Mouse (Mus musculus): ENCODE measurements around the gene Snrpc. TPM values are rescaled to one million over a fixed set of nuclear protein-coding genes. Genes with fewer than 3 reads are reported as not detected.

Gene Snrpc
- total and polyA plus RNA-seq, 3 experiments = 121 to 575 (median 127) TPM

DNA sequence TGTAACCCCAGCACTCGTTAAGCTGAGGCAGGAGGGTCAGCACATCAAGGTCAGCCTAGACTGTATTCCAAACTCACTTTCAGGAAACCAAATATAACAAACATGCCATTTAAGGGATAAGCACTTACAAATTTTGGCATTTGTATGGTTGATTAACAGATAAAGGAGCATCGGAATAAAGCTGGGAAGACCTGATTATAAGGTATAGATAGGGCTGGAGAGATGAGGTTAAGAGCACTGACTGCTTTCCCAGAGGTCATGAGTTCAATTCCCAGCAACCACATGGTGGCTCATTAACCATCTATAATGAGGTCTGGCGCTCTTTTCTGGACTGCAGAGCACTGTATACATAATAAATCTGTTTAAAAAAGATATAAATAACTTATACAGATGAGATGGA lies 35.6 kb downstream of the Snrpc start:
- no peak overlapping the region for H3K4me3 ChIP-seq (ENCODE audit: low read depth, low read length)
- ATAC-seq (ENCODE audit: extremely low read depth, insufficient number of reproducible peaks, low FRiP score, poor library complexity, severe bottlenecking) (no peak), DNase-seq (ENCODE audit: low spot score) (no peak)
- peaks cover 54% of the 10 kb centered on the region for H3K4me1 ChIP-seq (ENCODE audit: insufficient read depth, low read depth, low read length)
- TF ChIP-seq POLR2AphosphoS5 (IDR thresholded peaks at IDR 0.05; ENCODE audit: insufficient replicate concordance, low read depth, low read length) (no peak), GATA1 (IDR thresholded peaks at IDR 0.05; ENCODE audit: borderline replicate concordance, low read length) (no peak), TAL1 (conservative IDR thresholded peaks at IDR 0.05; ENCODE audit: low read depth, low read length) (no peak), GATA2 (IDR thresholded peaks at IDR 0.05; ENCODE audit: borderline replicate concordance, low read depth, low read length) (no peak), CTCF (IDR thresholded peaks at IDR 0.05; ENCODE audit: low read depth, low read length) (no peak)
- no peaks in the 10 kb centered on the region for H3K27me3 ChIP-seq (ENCODE audit: insufficient read depth, low read length)
- no peaks in the 10 kb centered on the region for H3K9me3 ChIP-seq (replicated peaks)
- peaks cover 55% of the 10 kb centered on the region for H3K36me3 ChIP-seq (replicated peaks)

- DNase-seq (ENCODE audit: low spot score) = peak; percentile 75
- TF ChIP-seq TAL1 (conservative IDR thresholded peaks at IDR 0.05; ENCODE audit: low read depth, low read length) = peak; percentile 62
- TF ChIP-seq GATA1 (IDR thresholded peaks at IDR 0.05; ENCODE audit: borderline replicate concordance, low read length) = no peak
- Histone ChIP-seq H3K9me3 (replicated peaks) (no peaks in the 10 kb centered on the region), H3K4me1 (ENCODE audit: insufficient read depth, low read depth, low read length) (peaks cover 44% of the 10 kb centered on the region), H3K36me3 (replicated peaks) (peaks cover 61% of the 10 kb centered on the region), H3K27me3 (ENCODE audit: insufficient read depth, low read length) (no peaks in the 10 kb centered on the region), H3K4me3 (ENCODE audit: low read depth, low read length) (peak overlapping the region; percentile 61; the same call in 1 of the 2 replicates)
- peak; percentile 79 for ATAC-seq (ENCODE audit: extremely low read depth, insufficient number of reproducible peaks, low FRiP score, poor library complexity, severe bottlenecking)
Observed at GRCm38 (mm10) chr17:27874510-27874909, 36.6 kb downstream of the Snrpc start.

DNA sequence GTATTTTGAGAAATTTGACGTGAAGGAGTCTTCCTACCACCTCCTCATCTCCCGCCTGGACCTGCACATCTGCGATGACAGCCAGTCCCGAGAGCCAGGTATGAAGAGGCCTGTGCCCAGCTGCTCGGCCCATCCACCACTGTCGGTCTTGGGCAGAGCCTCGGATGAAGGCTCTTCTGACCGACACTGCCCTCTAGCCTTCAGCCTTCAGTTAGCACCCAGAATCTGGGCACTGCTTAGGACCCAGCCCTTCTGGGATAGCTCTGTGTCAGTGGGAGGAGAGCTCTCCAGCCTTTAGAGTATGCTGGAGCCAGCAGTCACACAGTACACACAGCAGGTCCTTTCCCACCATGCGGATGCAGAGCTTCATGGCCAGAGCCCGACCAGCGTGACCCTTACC lies 43.6 kb downstream of the Snrpc start:
- no peak for ATAC-seq (ENCODE audit: extremely low read depth, insufficient number of reproducible peaks, low FRiP score, poor library complexity, severe bottlenecking)
- Histone ChIP-seq H3K4me1 (ENCODE audit: insufficient read depth, low read depth, low read length) (0 out of 2 replicates have a peak, but pooled peaks cover 2% of the 10 kb centered on the region), H3K36me3 (replicated peaks) (peaks cover 95% of the 10 kb centered on the region)

DNA sequence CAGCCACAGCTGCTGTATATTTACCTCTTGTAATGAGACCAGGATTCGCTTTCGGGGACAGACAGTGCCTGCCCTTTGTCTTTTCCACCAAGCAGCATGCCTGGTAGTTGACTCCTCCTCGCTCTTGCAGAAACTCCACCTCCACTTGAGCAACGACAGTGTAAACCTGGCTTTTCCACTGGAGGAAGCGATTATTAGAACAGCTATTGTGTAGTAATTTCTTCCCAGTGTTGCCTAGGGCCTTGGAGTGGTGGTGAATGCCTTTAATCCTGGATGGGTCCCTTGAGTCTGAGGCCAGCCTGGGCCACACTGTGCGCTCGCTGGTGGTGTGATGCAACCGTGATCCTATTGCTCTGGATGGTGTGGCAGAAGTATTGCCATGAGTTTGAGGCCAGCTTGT lies 45.2 kb downstream of the Snrpc start:
- no peak for TF ChIP-seq POLR2AphosphoS5 (IDR thresholded peaks at IDR 0.05; ENCODE audit: insufficient replicate concordance, low read depth, low read length)
- ATAC-seq (ENCODE audit: extremely low read depth, insufficient number of reproducible peaks, low FRiP score, poor library complexity, severe bottlenecking) = no peak
- no peak overlapping the region for H3K4me3 ChIP-seq (ENCODE audit: low read depth, low read length)
- H3K9me3 ChIP-seq (replicated peaks) = no peaks in the 10 kb centered on the region
- H3K4me1 ChIP-seq (ENCODE audit: insufficient read depth, low read depth, low read length) = no peaks in the 10 kb centered on the region
- peaks cover 95% of the 10 kb centered on the region for H3K36me3 ChIP-seq (replicated peaks)
- H3K27me3 ChIP-seq (ENCODE audit: insufficient read depth, low read length) = no peaks in the 10 kb centered on the region
- DNase-seq (ENCODE audit: low spot score) = no peak

More for the DNA sequence above, 43.6 kb downstream of the Snrpc start:
- no peaks in the 10 kb centered on the region for H3K9me3 ChIP-seq (replicated peaks)
- no peaks in the 10 kb centered on the region for H3K27me3 ChIP-seq (ENCODE audit: insufficient read depth, low read length)
- TF ChIP-seq POLR2AphosphoS5 (IDR thresholded peaks at IDR 0.05; ENCODE audit: insufficient replicate concordance, low read depth, low read length) (no peak), GATA2 (IDR thresholded peaks at IDR 0.05; ENCODE audit: borderline replicate concordance, low read depth, low read length) (no peak)
- no peak for DNase-seq (ENCODE audit: low spot score)
- no peak overlapping the region for H3K4me3 ChIP-seq (ENCODE audit: low read depth, low read length)

DNA sequence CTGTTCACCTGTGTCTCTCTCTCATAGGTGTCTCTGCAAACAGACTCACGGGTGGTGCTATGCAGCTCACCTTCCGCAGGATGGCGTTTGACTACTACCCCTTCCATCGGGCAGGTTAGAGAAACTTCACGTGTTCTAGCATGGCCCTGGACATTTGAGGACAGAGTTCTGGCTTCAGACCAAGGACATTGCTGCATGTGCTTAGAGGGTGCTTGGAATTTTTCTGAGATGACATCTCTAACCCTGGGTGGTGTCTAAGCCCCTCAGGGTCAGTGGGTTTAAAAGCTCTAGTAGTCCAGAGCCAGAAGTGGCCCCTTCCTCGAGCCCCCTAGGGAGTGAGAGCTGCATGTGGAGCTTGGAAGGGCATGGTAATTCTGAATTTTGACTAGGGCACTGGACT lies 46.0 kb downstream of the Snrpc start:
- no peaks in the 10 kb centered on the region for H3K4me1 ChIP-seq (ENCODE audit: insufficient read depth, low read depth, low read length)
- ATAC-seq (ENCODE audit: extremely low read depth, insufficient number of reproducible peaks, low FRiP score, poor library complexity, severe bottlenecking) = no peak
- no peak for TF ChIP-seq GATA1 (IDR thresholded peaks at IDR 0.05; ENCODE audit: borderline replicate concordance, low read length)
- no peak for TF ChIP-seq TAL1 (conservative IDR thresholded peaks at IDR 0.05; ENCODE audit: low read depth, low read length)
- TF ChIP-seq CTCF (IDR thresholded peaks at IDR 0.05; ENCODE audit: low read depth, low read length) = no peak
- no peak for TF ChIP-seq POLR2AphosphoS5 (IDR thresholded peaks at IDR 0.05; ENCODE audit: insufficient replicate concordance, low read depth, low read length)
- TF ChIP-seq GATA2 (IDR thresholded peaks at IDR 0.05; ENCODE audit: borderline replicate concordance, low read depth, low read length) = no peak

DNA sequence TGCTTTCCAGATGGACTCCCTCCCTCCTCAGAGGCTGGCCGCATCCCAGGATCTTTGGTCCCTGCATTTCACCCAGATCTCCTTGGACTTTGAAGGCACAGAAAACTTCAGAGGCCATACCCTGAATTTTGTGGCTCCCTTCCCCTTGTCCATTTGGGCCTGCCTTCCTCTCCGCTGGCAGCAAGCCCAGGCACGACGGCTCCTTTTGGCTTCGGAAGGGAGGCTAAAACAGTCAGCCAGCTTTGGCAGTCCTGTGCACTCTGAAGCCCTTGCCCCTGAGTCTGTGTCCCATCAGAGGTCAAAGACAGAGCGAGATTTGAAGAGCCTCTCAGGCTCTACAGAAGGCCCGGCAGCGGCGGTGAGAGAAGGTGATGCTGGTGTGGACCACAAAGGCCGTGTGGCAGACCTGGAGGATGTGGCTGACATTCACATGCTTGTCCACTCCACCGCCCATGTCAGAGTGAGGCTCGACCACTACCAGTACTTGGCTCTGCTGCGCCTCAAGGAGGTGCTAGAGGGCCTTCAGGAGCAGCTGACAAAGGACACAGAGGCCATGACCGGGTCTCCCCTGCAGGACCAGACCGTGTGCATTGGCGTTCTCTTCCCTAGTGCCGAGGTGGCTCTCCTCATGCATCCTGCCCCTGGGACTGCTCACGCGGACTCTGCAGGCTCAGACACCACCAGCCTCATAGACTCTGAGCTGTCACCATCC lies 48.7 kb downstream of the Snrpc start:
- DNase-seq (ENCODE audit: low spot score) = no peak
- Histone ChIP-seq H3K36me3 (replicated peaks) (peaks cover 95% of the 10 kb centered on the region), H3K9me3 (replicated peaks) (no peaks in the 10 kb centered on the region), H3K4me1 (ENCODE audit: insufficient read depth, low read depth, low read length) (no peaks in the 10 kb centered on the region), H3K4me3 (ENCODE audit: low read depth, low read length) (no peak overlapping the region), H3K27me3 (ENCODE audit: insufficient read depth, low read length) (no peaks in the 10 kb centered on the region)
- no peak for ATAC-seq (ENCODE audit: extremely low read depth, insufficient number of reproducible peaks, low FRiP score, poor library complexity, severe bottlenecking)
- TF ChIP-seq CTCF (IDR thresholded peaks at IDR 0.05; ENCODE audit: low read depth, low read length) (no peak), GATA1 (IDR thresholded peaks at IDR 0.05; ENCODE audit: borderline replicate concordance, low read length) (no peak), POLR2AphosphoS5 (IDR thresholded peaks at IDR 0.05; ENCODE audit: insufficient replicate concordance, low read depth, low read length) (no peak), GATA2 (IDR thresholded peaks at IDR 0.05; ENCODE audit: borderline replicate concordance, low read depth, low read length) (no peak), TAL1 (conservative IDR thresholded peaks at IDR 0.05; ENCODE audit: low read depth, low read length) (no peak)

More for the DNA sequence above, 46.0 kb downstream of the Snrpc start:
- no peak overlapping the region for H3K4me3 ChIP-seq (ENCODE audit: low read depth, low read length)
- H3K27me3 ChIP-seq (ENCODE audit: insufficient read depth, low read length) = no peaks in the 10 kb centered on the region
- peaks cover 96% of the 10 kb centered on the region for H3K36me3 ChIP-seq (replicated peaks)
- DNase-seq (ENCODE audit: low spot score) = no peak
- no peaks in the 10 kb centered on the region for H3K9me3 ChIP-seq (replicated peaks)

Other genes starting within 250 kb of the Snrpc start
- 79.8 and 82.6 TPM in 2 replicates for gene Nudt3, start 214.7 kb upstream of the Snrpc start, total RNA-seq (2014; fragmentation: Nextera tagmentation)
- 235 and 245 TPM in 2 replicates for gene Nudt3, start 214.7 kb upstream of the Snrpc start, total RNA-seq (2017)
- 140 and 157 TPM in 2 replicates for gene Nudt3, start 214.7 kb upstream of the Snrpc start, polyA plus RNA-seq (2012)
- gene RPS10-NUDT3, start 202.9 kb upstream of the Snrpc start, total RNA-seq (2014; fragmentation: Nextera tagmentation) = not detected in 2 replicates
- not detected in 2 replicates for gene RPS10-NUDT3, start 202.9 kb upstream of the Snrpc start, total RNA-seq (2017)
- gene RPS10-NUDT3, start 202.9 kb upstream of the Snrpc start, polyA plus RNA-seq (2012) = not detected in 2 replicates
- 2,280 and 2,438 TPM in 2 replicates for gene Rps10, start 201.5 kb upstream of the Snrpc start, total RNA-seq (2014; fragmentation: Nextera tagmentation)
- 3,635 and 3,726 TPM in 2 replicates for gene Rps10, start 201.5 kb upstream of the Snrpc start, total RNA-seq (2017)
- 2,816 and 3,596 TPM in 2 replicates for gene Rps10, start 201.5 kb upstream of the Snrpc start, polyA plus RNA-seq (2012)
- not detected in 2 replicates for gene Pacsin1, start 182.6 kb upstream of the Snrpc start, total RNA-seq (2014; fragmentation: Nextera tagmentation)
- 0.17 and 0.44 TPM in 2 replicates for gene Pacsin1, start 182.6 kb upstream of the Snrpc start, total RNA-seq (2017)
- not detected in 2 replicates for gene Pacsin1, start 182.6 kb upstream of the Snrpc start, polyA plus RNA-seq (2012)
- gene Spdef, start 109.2 kb upstream of the Snrpc start, total RNA-seq (2014; fragmentation: Nextera tagmentation) = not detected in 2 replicates
- not detected in 2 replicates for gene Spdef, start 109.2 kb upstream of the Snrpc start, total RNA-seq (2017)
- gene Spdef, start 109.2 kb upstream of the Snrpc start, polyA plus RNA-seq (2012) = 0.02 TPM in 1 of 2 replicates, not detected in the other
- gene D17Wsu92e, start 17.5 kb upstream of the Snrpc start, total RNA-seq (2014; fragmentation: Nextera tagmentation) = 84.4 and 87.4 TPM in 2 replicates
- gene D17Wsu92e, start 17.5 kb upstream of the Snrpc start, total RNA-seq (2017) = 61.6 and 65.3 TPM in 2 replicates
- 58.6 and 60.2 TPM in 2 replicates for gene D17Wsu92e, start 17.5 kb upstream of the Snrpc start, polyA plus RNA-seq (2012)
- gene Uhrf1bp1, start 18.3 kb downstream of the Snrpc start, total RNA-seq (2014; fragmentation: Nextera tagmentation) = 18.5 and 21.0 TPM in 2 replicates
- 8.5 and 9.8 TPM in 2 replicates for gene Uhrf1bp1, start 18.3 kb downstream of the Snrpc start, total RNA-seq (2017)
- 21.3 and 31.5 TPM in 2 replicates for gene Uhrf1bp1, start 18.3 kb downstream of the Snrpc start, polyA plus RNA-seq (2012)
- gene Anks1, start 71.2 kb downstream of the Snrpc start, total RNA-seq (2014; fragmentation: Nextera tagmentation) = 11.9 and 13.3 TPM in 2 replicates
- 5.8 and 6.6 TPM in 2 replicates for gene Anks1, start 71.2 kb downstream of the Snrpc start, total RNA-seq (2017)
- 9.6 and 10.1 TPM in 2 replicates for gene Anks1, start 71.2 kb downstream of the Snrpc start, polyA plus RNA-seq (2012)
- gene Taf11, start 71.7 kb downstream of the Snrpc start, total RNA-seq (2014; fragmentation: Nextera tagmentation) = 42.4 and 57.4 TPM in 2 replicates
- 36.1 and 36.3 TPM in 2 replicates for gene Taf11, start 71.7 kb downstream of the Snrpc start, total RNA-seq (2017)
- 41.8 and 44.2 TPM in 2 replicates for gene Taf11, start 71.7 kb downstream of the Snrpc start, polyA plus RNA-seq (2012)
- gene Tcp11, start 242.5 kb downstream of the Snrpc start, total RNA-seq (2014; fragmentation: Nextera tagmentation) = not detected in 2 replicates
- gene Tcp11, start 242.5 kb downstream of the Snrpc start, total RNA-seq (2017) = not detected in 2 replicates
- gene Tcp11, start 242.5 kb downstream of the Snrpc start, polyA plus RNA-seq (2012) = not detected in 2 replicates

Data from G1E (cell line).